In genomic region chr7:29785023-29785422, GRCm38 (mm10) we compare ENCODE assay signal across 1 mouse cellular context.
A peak's percentile ranks its signal among the peaks of the same experiment; 100 is the strongest.
TF ChIP-seq lines count a peak whose summit lies in the region.

No protein-coding gene starts in this region.

TF ChIP-seq in MEL, 35 proteins besides CTCF, POLR2A, EP300 and RAD21 (continued from another document):
- peak; percentile 50; the same call in 1 of the 2 replicates for TF ChIP-seq MAX (IDR thresholded peaks at IDR 0.05; ENCODE audit: low read length)
TF ChIP-seq in MEL: peak in this region for 6.
